Mouse (Mus musculus) embryonic facial prominence, embryonic 14.5 days (tissue): ENCODE data around the gene Slc16a6. TPM values are rescaled to one million over a fixed set of nuclear protein-coding genes. Genes with fewer than 3 reads are reported as not detected.

Experiments used
- ATAC-seq: fragments of 200-750 bp; cut with Nextera tagmentation; 2 replicates; pipeline ENCODE4 v1.8.0; 2017; ENCODE audit warnings: low read depth, moderate number of reproducible peaks, moderate TSS enrichment
- DNase-seq: peaks from one replicate; pipeline ENCODE4 v3.0.0-alpha.2; 2015; ENCODE audit warnings: low spot score
- H3K27ac ChIP-seq: fragments of 300-500 bp; sonication (generic); replicated peaks from 2 replicates; pipeline ENCODE4 v1.5.1; 2014; ENCODE audit warnings: low read depth, mild to moderate bottlenecking, low read length, moderate library complexity
- H3K27me3 ChIP-seq: fragments of 300-500 bp; sonication (generic); replicated peaks from 2 replicates; pipeline ENCODE4 v1.6.1; 2014; ENCODE audit warnings: low read length; ENCODE audit not compliant: control insufficient read depth, insufficient read depth
- H3K36me3 ChIP-seq: fragments of 300-500 bp; sonication (generic); 2 replicates; pipeline ENCODE4 v1.6.1; 2014; ENCODE audit warnings: low read length, mixed read lengths; ENCODE audit not compliant: control insufficient read depth, insufficient read depth
- H3K4me1 ChIP-seq: fragments of 300-500 bp; sonication (generic); 2 replicates; pipeline ENCODE4 v1.6.1; 2014; ENCODE audit warnings: antibody characterized with exemption, low read length; ENCODE audit not compliant: control insufficient read depth, insufficient read depth
- H3K4me2 ChIP-seq: fragments of 300-500 bp; sonication (generic); 2 replicates; pipeline ENCODE4 v1.6.1; 2014; ENCODE audit warnings: low read depth, mild to moderate bottlenecking, low read length, moderate library complexity, mixed read lengths
- H3K4me3 ChIP-seq: fragments of 300-500 bp; sonication (generic); 2 replicates; pipeline ENCODE4 v1.5.1; 2014; ENCODE audit warnings: low read depth, mild to moderate bottlenecking, low read length
- H3K9ac ChIP-seq: fragments of 300-500 bp; sonication (generic); 2 replicates; pipeline ENCODE4 v1.6.1; 2014; ENCODE audit warnings: low read depth, mild to moderate bottlenecking, low read length, moderate library complexity, mixed read lengths
- H3K9me3 ChIP-seq: fragments of 300-500 bp; sonication (generic); 2 replicates; pipeline ENCODE4 v1.6.1; 2016; ENCODE audit warnings: low read length; ENCODE audit not compliant: control insufficient read depth
- WGBS: fragments of 180-500 bp; shearing (Covaris S2); extraction: QIAGEN DNeasy Blood & Tissue Kit; methylation state at CpG from one replicate; pipeline ENCODE4 v1.1.7; 2014; 5-methylcytosine and 5-hydroxymethylcytosine counted together
- polyA plus RNA-seq: library from polyadenylated mRNA; unstranded; fragments of >200 nt; fragmentation: Nextera tagmentation; extraction: Ambion mirVana; gene quantifications from 2 replicates; pipeline ENCODE4 v1.2.1, GENCODE M21; 2014

Gene Slc16a6
- polyA plus RNA-seq, 1 experiment from 2014 or later: 5.6 TPM

- Histone ChIP-seq H3K9ac (no peak overlapping the region), H3K4me1 (no peaks in the 10 kb centered on the region), H3K27me3 (peaks cover 14% of the 10 kb centered on the region), H3K27ac (no peak overlapping the region), H3K4me3 (no peak overlapping the region), H3K4me2 (no peak overlapping the region), H3K36me3 (no peaks in the 10 kb centered on the region), H3K9me3 (no peaks in the 10 kb centered on the region)
- WGBS: 57% methylated on average over 6 of the region's 6 CpGs
- ATAC-seq: no peak
- DNase-seq: no peak
These were observed 3.3 kb upstream of the Slc16a6 start for GRCm38 (mm10) chr11:109476653-109477052.

- Histone ChIP-seq H3K27me3 (peaks cover 14% of the 10 kb centered on the region), H3K27ac (no peak overlapping the region), H3K9ac (no peak overlapping the region), H3K4me2 (no peak overlapping the region), H3K4me3 (no peak overlapping the region), H3K9me3 (no peaks in the 10 kb centered on the region), H3K36me3 (no peaks in the 10 kb centered on the region), H3K4me1 (no peaks in the 10 kb centered on the region)
- ATAC-seq (no peak), DNase-seq (no peak)
- 56% methylated on average over 2 of the region's 2 CpGs for WGBS
These were observed 2.8 kb upstream of the Slc16a6 start for GRCm38 (mm10) chr11:109476241-109476640.

GRCm38 (mm10) chr11:109475717-109476116 is 2.3 kb upstream of the Slc16a6 start:
- Histone ChIP-seq H3K4me3 (no peak overlapping the region), H3K9me3 (no peaks in the 10 kb centered on the region), H3K27ac (no peak overlapping the region), H3K36me3 (no peaks in the 10 kb centered on the region), H3K9ac (no peak overlapping the region), H3K4me2 (no peak overlapping the region), H3K4me1 (no peaks in the 10 kb centered on the region), H3K27me3 (peaks cover 14% of the 10 kb centered on the region)
- DNase-seq (no peak), ATAC-seq (no peak)
- 70% methylated on average over 4 of the region's 4 CpGs for WGBS

- peaks cover 14% of the 10 kb centered on the region for H3K27me3 ChIP-seq
- ATAC-seq: no peak
- H3K27ac ChIP-seq: no peak overlapping the region
- no peak overlapping the region for H3K4me2 ChIP-seq
- no peak for DNase-seq
- no peaks in the 10 kb centered on the region for H3K4me1 ChIP-seq
- WGBS: 83% methylated on average over 13 of the region's 13 CpGs
- no peak overlapping the region for H3K4me3 ChIP-seq
- no peaks in the 10 kb centered on the region for H3K36me3 ChIP-seq
- H3K9ac ChIP-seq: no peak overlapping the region
- no peaks in the 10 kb centered on the region for H3K9me3 ChIP-seq
These were observed 1.4 kb upstream of the Slc16a6 start for GRCm38 (mm10) chr11:109474836-109475235.

GRCm38 (mm10) chr11:109474086-109474742 is 816 bp upstream of the Slc16a6 start:
- Histone ChIP-seq H3K36me3 (no peaks in the 10 kb centered on the region), H3K27me3 (peaks cover 14% of the 10 kb centered on the region), H3K4me2 (peak overlapping the region; percentile 94), H3K9me3 (no peaks in the 10 kb centered on the region), H3K4me1 (no peaks in the 10 kb centered on the region), H3K4me3 (peak overlapping the region; percentile 71), H3K27ac (peak overlapping the region; percentile 83; the same call in 1 of the 2 replicates), H3K9ac (peak overlapping the region; percentile 87)
- DNase-seq (no peak), ATAC-seq (peak; percentile 17)
- 13% methylated on average over 11 of the region's 14 CpGs for WGBS

- H3K27ac ChIP-seq: peak overlapping the region; percentile 83; the same call in 1 of the 2 replicates
- no peaks in the 10 kb centered on the region for H3K36me3 ChIP-seq
- H3K9me3 ChIP-seq: no peaks in the 10 kb centered on the region
- ATAC-seq: peak; percentile 42
- H3K4me3 ChIP-seq: peak overlapping the region; percentile 71
- peaks cover 14% of the 10 kb centered on the region for H3K27me3 ChIP-seq
- no peaks in the 10 kb centered on the region for H3K4me1 ChIP-seq
- peak overlapping the region; percentile 87 for H3K9ac ChIP-seq
- 1% methylated on average over 11 of the region's 13 CpGs for WGBS
- DNase-seq: no peak
- peak overlapping the region; percentile 94 for H3K4me2 ChIP-seq
These were observed 602 bp downstream of the Slc16a6 start for GRCm38 (mm10) chr11:109472821-109473170.

- peak overlapping the region; percentile 94 for H3K4me2 ChIP-seq
- DNase-seq (no peak), ATAC-seq (no peak)
- peak overlapping the region; percentile 87 for H3K9ac ChIP-seq
- H3K36me3 ChIP-seq: no peaks in the 10 kb centered on the region
- peaks cover 14% of the 10 kb centered on the region for H3K27me3 ChIP-seq
- H3K9me3 ChIP-seq: no peaks in the 10 kb centered on the region
- under 1% methylated on average over 24 of the region's 33 CpGs for WGBS
- no peaks in the 10 kb centered on the region for H3K4me1 ChIP-seq
- H3K27ac ChIP-seq: no peak overlapping the region
- H3K4me3 ChIP-seq: peak overlapping the region; percentile 71
These were observed 1.2 kb downstream of the Slc16a6 start for GRCm38 (mm10) chr11:109472171-109472691.

- no peaks in the 10 kb centered on the region for H3K4me1 ChIP-seq
- ATAC-seq: no peak
- H3K9me3 ChIP-seq: no peaks in the 10 kb centered on the region
- peak overlapping the region; percentile 71 for H3K4me3 ChIP-seq
- 29% methylated on average over 15 of the region's 15 CpGs for WGBS
- peak overlapping the region; percentile 94 for H3K4me2 ChIP-seq
- H3K9ac ChIP-seq: no peak overlapping the region
- H3K27me3 ChIP-seq: peaks cover 8% of the 10 kb centered on the region; the same call in 1 of the 2 replicates
- H3K27ac ChIP-seq: no peak overlapping the region
- DNase-seq: peak; percentile 50
- no peaks in the 10 kb centered on the region for H3K36me3 ChIP-seq
These were observed 2.2 kb downstream of the Slc16a6 start for GRCm38 (mm10) chr11:109470921-109471861.
